Mouse (Mus musculus) common myeloid progenitor, adult 5-6 weeks (primary cell): ENCODE results near the gene Shq1. TPM values are rescaled to one million over a fixed set of nuclear protein-coding genes. Genes with fewer than 3 reads are reported as not detected.

Experiments
- total RNA-seq: library from RNA; stranded (forward); fragments of 200-1000, 187-1606 nt; gene quantifications from 2 replicates; pipeline ENCODE4 v1.2.3, GENCODE M21; 2017

Shq1 gene
- total RNA-seq, 1 experiment from 2014 or later, result 22.2 TPM

Other genes starting within 250 kb of the Shq1 start
- not detected in 2 replicates for gene Gxylt2, start 33.6 kb upstream of the Shq1 start, total RNA-seq
- 76.1 and 92.9 TPM in 2 replicates for gene Ppp4r2, start 162.5 kb upstream of the Shq1 start, total RNA-seq